Mouse (Mus musculus) monocyte, adult 2 months (primary cell): ENCODE data around the gene Ppp1r15b.

Experiments used
- DNase-seq, 2 experiments: peaks; one replicate each; pipeline ENCODE4 v3.0.0; 2022; ENCODE audit warnings: low spot score in 2 of 2, low read depth in 1 of 2

The Ppp1r15b gene

DNA sequence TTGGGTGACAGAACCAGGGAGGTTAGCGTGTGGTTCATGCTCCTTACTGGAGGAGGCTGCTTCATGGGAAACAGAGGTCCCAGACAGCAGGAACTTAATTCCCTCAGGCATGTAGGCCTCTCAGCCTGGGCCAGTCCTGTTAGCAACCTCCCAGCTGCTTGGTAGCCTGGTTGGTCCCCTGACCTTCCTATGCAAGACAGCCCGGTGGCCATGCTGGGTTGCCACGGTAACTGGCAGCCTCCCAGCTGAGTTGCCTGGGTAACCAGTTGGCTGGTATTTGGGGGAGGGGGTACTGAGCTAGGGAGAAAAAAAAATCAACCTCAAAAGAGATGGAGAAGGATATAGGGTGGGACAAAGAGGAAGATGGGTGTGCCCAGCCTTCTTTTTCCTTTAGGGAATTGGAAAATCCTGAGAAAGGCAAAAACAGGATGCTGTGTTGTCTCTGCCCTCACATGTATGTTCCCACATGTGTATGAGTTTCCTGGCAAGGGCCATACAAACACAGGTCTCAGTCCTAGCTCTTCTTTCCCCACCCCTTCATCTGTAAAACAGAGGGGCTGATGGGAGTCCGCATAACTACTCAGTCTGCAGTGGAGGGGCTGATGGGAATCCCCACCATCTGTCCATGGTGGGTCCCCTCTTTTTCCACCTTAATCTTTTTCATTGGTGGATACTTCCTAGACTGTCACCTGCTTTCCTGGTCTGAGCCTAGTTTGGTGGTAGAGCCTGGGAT, 57.2 kb downstream of the Ppp1r15b start:
- no peak for DNase-seq

GRCm38 (mm10) chr1:133188719-133189118, 57.8 kb downstream of the Ppp1r15b start:
- DNase-seq = no peak
